Mouse (Mus musculus) megakaryocyte-erythroid progenitor cell, adult 5-6 weeks (primary cell): ENCODE results near the gene Ubap2. TPM values are rescaled to one million over a fixed set of nuclear protein-coding genes. Genes with fewer than 3 reads are reported as not detected.

Source experiments
- ATAC-seq: replicated peaks from 2 replicates; pipeline ENCODE4 v1.8.0; 2016; ENCODE audit warnings: mild to moderate bottlenecking, inconsistent platforms; ENCODE audit not compliant: severe bottlenecking, poor library complexity, low FRiP score, low TSS enrichment
- total RNA-seq, 2 experiments: library from RNA; stranded (forward) in 1 of 2; stranded (reverse) in 1 of 2; fragments of 200-1000, 215-1000 nt in 1 of 2; fragments of >200 nt in 1 of 2; fragmentation: Nextera tagmentation in 1 of 2; gene quantifications; 2 replicates each; pipeline ENCODE4 v1.2.3; 2014 to 2017

Gene Ubap2
- total RNA-seq, 2 experiments from 2014 or later: 31.5 to 92.9 TPM

DNA sequence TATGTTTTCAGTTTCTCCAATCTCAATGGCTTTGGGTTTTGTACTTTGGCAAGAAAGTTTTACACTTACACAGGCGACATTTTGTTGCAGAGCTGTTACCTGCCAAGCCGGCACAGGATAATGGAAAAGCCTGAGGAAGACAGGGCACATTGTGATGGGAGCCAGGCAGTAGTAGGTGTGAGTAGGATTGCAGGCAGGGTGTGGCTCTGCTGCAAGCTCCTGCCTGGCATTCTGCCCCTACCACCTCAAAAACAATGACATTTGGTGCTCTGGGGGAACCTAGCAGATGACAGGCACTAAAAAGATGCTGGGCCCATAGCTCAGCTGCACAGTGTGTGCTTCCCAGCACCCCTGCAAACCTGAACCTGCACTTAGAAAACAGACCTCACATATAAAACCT, 85.1 kb downstream of the Ubap2 start:
- no peak for ATAC-seq

DNA sequence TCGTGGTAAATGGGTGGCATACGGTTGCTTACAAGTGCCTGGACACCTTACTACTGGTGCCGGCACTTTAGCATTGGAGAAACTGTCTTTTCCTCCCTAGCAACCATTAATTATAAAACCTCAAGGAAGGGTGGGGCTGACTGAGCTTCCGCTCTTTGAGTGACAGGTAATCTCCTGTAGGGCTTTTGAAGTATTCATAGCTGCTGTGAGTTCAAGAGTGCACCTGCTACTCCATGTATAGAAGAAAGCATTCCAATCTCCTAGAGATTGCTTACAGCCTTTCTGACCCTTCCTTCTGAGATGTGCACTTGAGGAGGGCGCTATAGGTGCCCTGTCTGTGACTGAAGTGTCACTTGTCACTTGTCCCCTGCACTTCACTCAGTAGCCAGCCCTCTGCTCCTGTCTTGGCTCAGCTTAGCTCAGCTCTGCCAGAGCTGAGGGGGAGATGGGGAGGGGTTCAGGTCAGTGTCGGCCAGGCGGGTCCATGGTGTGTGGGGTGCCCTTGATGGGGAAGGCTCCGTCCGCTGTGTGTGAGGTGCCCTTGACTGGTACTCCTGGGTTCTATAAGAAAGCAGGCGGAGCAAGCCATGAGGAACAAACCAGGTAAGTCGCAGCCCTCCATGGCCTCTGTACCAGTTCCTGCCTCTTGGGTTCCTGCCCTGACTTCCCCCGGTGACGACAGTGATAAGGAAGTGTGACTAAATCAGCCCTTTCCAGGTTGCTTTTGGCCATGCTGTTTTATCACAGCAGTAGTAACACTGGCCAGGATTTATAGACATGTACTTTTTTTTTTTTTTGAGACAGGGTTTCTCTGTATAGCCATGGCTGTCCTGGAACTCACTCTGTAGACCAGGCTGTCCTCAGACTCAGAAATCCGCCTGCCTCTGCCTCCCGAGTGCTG, 94.9 kb downstream of the Ubap2 start:
- peak; percentile 58 for ATAC-seq

DNA sequence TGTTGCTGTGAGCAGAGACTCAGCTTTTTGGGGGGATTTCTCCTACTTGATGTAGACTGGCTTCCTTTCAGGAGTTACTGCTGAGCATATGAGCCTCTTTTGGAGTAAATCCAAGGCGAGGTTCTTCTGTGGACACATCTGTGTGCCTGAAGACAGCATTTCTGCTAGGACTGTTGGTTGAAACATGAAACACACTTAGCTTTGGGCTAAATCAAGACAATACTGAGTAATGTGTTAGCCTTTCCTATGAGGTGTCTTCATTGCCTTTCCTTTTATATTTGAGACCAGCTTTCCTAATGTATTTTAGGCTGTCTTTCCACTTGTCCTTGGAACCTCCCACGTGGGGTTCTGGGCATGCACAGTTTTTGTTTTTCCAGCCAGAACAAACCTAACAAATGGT, 100.3 kb downstream of the Ubap2 start:
- no peak for ATAC-seq

DNA sequence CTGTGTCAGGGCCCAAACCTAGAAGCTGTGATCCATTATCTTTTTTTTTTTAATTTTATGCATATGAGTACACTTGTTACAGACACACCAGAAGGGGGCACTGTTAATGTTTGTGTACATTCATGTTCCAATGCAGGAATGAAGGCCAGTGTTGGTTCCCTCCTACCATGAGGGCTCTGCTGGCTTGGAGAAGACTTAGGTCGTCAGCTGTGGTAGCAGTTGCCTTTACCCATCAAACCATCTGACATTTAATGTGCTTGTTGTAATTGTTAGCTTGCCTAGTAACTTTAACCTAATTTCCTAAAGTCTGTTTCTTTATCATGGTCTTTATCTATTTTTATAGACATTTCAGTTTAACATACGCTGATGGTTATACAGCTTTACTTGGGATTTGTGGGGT, 104.0 kb downstream of the Ubap2 start:
- ATAC-seq: no peak

DNA sequence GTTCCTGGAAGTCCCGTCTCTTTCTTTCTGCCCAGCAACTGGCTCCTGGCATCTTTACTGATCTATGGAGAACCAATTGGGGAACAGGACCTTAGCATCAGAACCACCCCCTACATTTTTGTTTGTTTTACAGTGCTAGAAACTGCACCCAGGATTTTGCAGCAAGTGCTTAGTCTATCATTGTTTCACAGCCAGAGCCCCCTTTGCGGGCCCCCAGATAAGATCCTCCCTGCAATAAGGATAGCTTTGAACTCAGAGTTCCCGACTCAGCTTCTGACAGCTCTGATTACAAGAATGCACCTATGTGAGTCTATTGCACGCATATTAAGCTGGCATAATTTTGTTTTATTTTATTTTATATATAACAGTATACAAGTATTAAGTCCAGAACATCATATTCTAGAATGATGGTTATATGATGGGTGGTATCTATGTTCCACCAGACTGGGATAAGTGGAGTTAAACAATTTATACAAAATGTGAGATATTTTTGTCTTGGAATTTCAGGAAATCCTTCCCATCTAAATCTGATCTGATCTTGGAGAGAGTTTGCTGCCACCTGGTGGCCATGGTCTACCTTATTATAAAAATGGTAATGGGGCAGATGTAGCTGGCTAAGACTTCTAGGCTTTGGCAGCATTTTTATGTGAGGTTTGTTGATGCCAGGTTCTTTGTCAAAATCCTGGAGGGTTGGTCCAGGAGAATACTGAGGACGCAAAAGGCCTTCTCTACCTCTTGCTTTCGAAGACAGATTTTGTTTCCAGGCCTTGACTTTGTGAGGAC, 109.1 kb downstream of the Ubap2 start:
- peak; percentile 29; the same call in 1 of the 2 replicates for ATAC-seq

DNA sequence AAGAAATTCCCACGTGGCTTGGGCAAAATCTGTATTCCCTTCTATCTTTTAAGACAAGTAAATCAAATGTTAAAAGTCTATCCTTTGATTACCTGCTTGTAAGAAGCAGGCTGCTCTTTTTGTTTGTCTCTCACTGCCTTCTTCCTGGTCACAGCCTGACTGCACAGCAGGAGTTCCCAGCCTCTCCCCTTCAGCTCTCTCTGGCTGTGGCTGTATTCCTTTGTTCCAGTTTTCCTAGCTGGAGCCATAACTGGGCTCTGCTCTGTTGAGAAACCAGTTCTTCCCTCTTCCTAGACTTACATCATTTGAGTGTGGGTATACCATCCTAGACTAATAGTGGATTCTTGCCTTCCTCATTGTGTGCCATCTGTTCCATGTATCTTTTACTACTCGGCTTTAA, 110.0 kb downstream of the Ubap2 start:
- no peak for ATAC-seq

DNA sequence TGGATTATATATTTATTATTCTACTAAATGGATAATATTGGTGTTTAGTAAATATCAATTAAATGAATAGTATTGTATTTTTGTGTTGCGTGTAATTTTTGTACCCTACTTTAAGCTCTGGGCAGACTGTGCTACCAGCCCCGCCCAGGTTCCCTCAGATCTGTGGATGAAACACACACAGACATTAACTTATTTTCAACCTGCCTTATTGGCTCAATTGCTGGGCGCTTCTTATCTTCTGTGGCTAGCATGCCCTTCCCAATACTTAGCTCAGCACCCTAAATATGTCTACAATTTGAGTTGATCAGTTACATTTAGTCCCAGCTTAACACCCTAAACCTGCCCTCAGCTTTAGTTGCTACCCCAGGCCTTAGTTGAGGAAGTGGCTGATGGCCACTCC, 113.7 kb downstream of the Ubap2 start:
- ATAC-seq: peak; percentile 62

DNA sequence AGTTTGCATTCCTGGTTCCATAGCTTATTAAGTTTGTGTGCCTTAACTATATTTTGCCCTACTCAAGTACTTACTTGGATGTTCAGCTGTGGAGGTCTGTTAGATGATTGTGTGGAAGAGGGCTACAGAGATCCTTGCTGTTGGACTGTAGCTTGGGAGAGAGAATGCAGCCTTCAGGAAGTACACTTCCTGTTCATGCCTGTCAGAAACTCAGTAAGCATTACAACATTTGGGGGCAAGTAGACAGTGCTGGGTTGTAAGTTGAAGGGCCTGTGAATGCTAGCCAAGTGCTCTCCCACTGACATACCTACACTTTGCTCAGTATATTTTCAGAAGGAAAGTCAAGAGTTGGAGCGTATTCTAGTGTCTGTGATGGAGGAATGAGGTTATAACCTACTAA, 116.7 kb downstream of the Ubap2 start:
- no peak for ATAC-seq

DNA sequence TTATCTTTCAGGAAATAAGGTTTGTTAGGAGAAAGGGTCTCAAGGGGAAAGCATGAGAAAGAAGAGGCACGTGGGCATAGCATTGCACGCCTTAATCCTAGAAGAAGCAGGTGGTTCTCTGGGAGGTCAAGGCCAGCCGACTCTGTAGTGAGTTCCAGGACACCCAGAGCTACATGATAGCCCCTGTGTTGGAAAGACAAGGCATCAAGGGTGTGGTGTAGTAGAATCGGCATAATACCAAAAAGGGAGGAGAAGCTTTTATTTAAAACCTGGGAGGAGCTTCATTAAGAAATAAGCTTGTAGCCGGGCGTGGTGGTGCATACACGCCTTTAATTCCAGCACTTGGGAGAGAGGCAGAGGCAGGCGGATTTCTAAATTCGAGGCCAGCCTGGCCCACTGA, 118.0 kb downstream of the Ubap2 start:
- ATAC-seq: peak; percentile 76

DNA sequence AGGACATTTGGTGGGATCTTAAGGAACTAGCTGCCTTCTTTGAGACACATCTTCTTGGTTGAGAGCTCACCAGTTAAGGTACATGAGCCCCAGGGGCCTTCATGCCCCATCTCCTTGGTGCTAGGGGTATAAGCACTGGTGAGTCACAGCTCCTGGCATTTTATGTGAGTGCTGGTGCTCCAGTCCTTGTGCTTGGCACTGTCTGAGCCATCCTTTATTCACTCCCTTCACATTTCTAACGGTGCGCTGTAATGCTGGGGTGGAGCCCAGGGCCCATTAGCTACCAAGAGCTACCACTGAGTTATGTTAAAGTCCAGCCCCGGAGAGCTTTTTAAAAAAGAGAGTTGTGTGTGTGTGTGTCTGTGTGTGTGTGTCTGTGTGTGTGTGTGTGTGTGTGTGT, 121.8 kb downstream of the Ubap2 start:
- ATAC-seq: no peak

DNA sequence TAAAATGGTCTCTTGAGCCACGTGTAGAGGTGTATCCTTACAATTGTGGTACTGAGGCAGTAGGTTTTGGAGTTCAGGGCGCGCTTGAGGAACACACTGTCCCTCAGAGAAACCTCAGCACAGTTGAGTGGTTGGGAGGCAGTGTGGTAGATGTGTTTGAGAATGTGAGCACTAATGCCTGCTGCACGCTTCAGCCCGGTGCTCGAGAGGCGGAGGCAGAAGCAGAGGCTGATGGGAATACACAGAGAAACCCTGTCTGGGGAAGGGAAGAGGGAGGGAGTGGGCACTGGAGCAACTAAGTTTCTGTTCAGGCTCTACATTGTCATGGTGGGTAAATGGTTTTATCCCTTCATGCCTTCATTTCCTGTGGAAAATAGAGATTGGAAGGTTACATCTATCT, 123.8 kb downstream of the Ubap2 start:
- no peak for ATAC-seq

DNA sequence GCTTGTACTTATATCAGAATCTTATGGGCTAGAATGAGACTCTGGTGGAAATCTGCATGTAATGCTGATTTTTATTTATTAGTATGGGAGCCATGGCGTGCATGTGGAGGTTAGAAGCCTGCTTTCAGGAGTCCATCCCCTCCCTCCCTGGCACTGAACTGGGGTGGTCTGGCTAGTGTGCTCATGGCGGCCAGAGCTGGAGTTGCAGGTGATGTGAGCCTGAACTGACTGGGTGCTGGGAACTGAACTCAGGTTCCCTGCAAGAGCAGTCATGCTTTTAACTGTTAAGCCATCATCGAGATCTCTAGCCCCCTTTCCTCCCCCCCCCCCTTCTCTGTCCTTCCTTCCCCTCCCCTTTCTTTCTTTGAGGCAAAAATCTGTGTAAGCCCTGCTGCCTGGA, 125.1 kb downstream of the Ubap2 start:
- ATAC-seq: no peak

Other genes with a start within 250 kb of the Ubap2 start
- not detected in 2 replicates for gene Aqp7, start 227.0 kb downstream of the Ubap2 start, total RNA-seq (2014; fragmentation: Nextera tagmentation)
- gene Aqp7, start 227.0 kb downstream of the Ubap2 start, total RNA-seq (2017): not detected in 2 replicates
- 1.1 TPM in 1 of 2 replicates, not detected in the other for gene Aqp3, start 177.0 kb downstream of the Ubap2 start, total RNA-seq (2014; fragmentation: Nextera tagmentation)
- gene Aqp3, start 177.0 kb downstream of the Ubap2 start, total RNA-seq (2017): 1.2 TPM in 1 of 2 replicates, not detected in the other
- 44.6 and 49.1 TPM in 2 replicates for gene Nol6, start 150.7 kb downstream of the Ubap2 start, total RNA-seq (2014; fragmentation: Nextera tagmentation)
- 24.8 and 26.9 TPM in 2 replicates for gene Nol6, start 150.7 kb downstream of the Ubap2 start, total RNA-seq (2017)
- 86.7 and 101 TPM in 2 replicates for gene Ube2r2, start 139.4 kb downstream of the Ubap2 start, total RNA-seq (2014; fragmentation: Nextera tagmentation)
- 36.5 and 46.2 TPM in 2 replicates for gene Ube2r2, start 139.4 kb downstream of the Ubap2 start, total RNA-seq (2017)
- 25.0 and 25.9 TPM in 2 replicates for gene Dcaf12, start 39.7 kb upstream of the Ubap2 start, total RNA-seq (2014; fragmentation: Nextera tagmentation)
- 23.8 and 28.2 TPM in 2 replicates for gene Dcaf12, start 39.7 kb upstream of the Ubap2 start, total RNA-seq (2017)
- 15.4 and 16.9 TPM in 2 replicates for gene Ubap1, start 73.9 kb upstream of the Ubap2 start, total RNA-seq (2014; fragmentation: Nextera tagmentation)
- 21.4 and 54.4 TPM in 2 replicates for gene Ubap1, start 73.9 kb upstream of the Ubap2 start, total RNA-seq (2017)
- 29.6 and 35.0 TPM in 2 replicates for gene Kif24, start 189.7 kb upstream of the Ubap2 start, total RNA-seq (2014; fragmentation: Nextera tagmentation)
- gene Kif24, start 189.7 kb upstream of the Ubap2 start, total RNA-seq (2017): 10.8 and 14.9 TPM in 2 replicates
- 18.1 and 27.4 TPM in 2 replicates for gene Nudt2, start 190.0 kb upstream of the Ubap2 start, total RNA-seq (2014; fragmentation: Nextera tagmentation)
- 18.2 and 40.3 TPM in 2 replicates for gene Nudt2, start 190.0 kb upstream of the Ubap2 start, total RNA-seq (2017)
- gene AI464131, start 227.9 kb upstream of the Ubap2 start, total RNA-seq (2014; fragmentation: Nextera tagmentation): 0.15 TPM in 1 of 2 replicates, not detected in the other
- gene AI464131, start 227.9 kb upstream of the Ubap2 start, total RNA-seq (2017): not detected in 2 replicates
- gene 1110017D15Rik, start 242.2 kb upstream of the Ubap2 start, total RNA-seq (2014; fragmentation: Nextera tagmentation): not detected in 2 replicates
- not detected in 2 replicates for gene 1110017D15Rik, start 242.2 kb upstream of the Ubap2 start, total RNA-seq (2017)